Mouse (Mus musculus) CH12.LX (cell line): ENCODE results near the gene Tmem199. TPM values are rescaled to one million over a fixed set of nuclear protein-coding genes. Genes with fewer than 3 reads are reported as not detected.
A peak's percentile ranks its signal among the peaks of the same experiment; 100 is the strongest.

Source experiments
- DNase-seq: peaks from one replicate; pipeline ENCODE4 v3.0.0-alpha.2; 2013; ENCODE audit errors: extremely low read depth
- H3K27ac ChIP-seq: 2 replicates; pipeline ENCODE4 v1.5.1; 2012; ENCODE audit warnings: low read depth, mild to moderate bottlenecking, control low read depth, moderate library complexity; ENCODE audit not compliant: insufficient read depth
- H3K27me3 ChIP-seq: replicated peaks from 2 replicates; pipeline ENCODE3; 2012; ENCODE audit warnings: inconsistent platforms
- H3K36me3 ChIP-seq, 2 experiments: replicated peaks in 1 of 2; 2 replicates each; pipeline versions ENCODE3 to v1.6.1; 2012; ENCODE audit warnings: inconsistent platforms in 1 of 2, low read length in 1 of 2, mild to moderate bottlenecking in 1 of 2, mixed read lengths in 1 of 2, moderate library complexity in 1 of 2; ENCODE audit not compliant: control insufficient read depth in 1 of 2, insufficient read depth in 1 of 2
- H3K4me1 ChIP-seq, 2 experiments: 2 replicates each; pipeline ENCODE4 v1.6.1; 2012; ENCODE audit warnings: inconsistent platforms in 1 of 2, moderate library complexity in 1 of 2; ENCODE audit not compliant: insufficient read depth in 2 of 2, control insufficient read depth in 1 of 2
- H3K4me2 ChIP-seq: 2 replicates; pipeline ENCODE4 v1.6.1; 2012; ENCODE audit warnings: low read depth, mild to moderate bottlenecking, control low read depth; ENCODE audit not compliant: poor library complexity, insufficient read depth, severe bottlenecking
- H3K4me3 ChIP-seq, 3 experiments: fragments of 150-350 bp in 1 of 3; sonication (generic) in 1 of 3; replicated peaks in 1 of 3; 2 replicates each; pipeline versions ENCODE3 to v1.5.1; 2011 to 2012; ENCODE audit warnings: low read depth in 2 of 3, low read length in 2 of 3, mild to moderate bottlenecking in 2 of 3, moderate library complexity in 2 of 3, control low read depth in 1 of 3, improper control_type of control experiment in 1 of 3, inconsistent platforms in 1 of 3, mixed read lengths in 1 of 3; ENCODE audit not compliant: poor library complexity in 1 of 3
- H3K79me2 ChIP-seq: replicated peaks from 2 replicates; pipeline ENCODE4 v1.6.1; 2012; ENCODE audit warnings: mild to moderate bottlenecking, moderate library complexity; ENCODE audit not compliant: control insufficient read depth, poor library complexity, insufficient read depth, severe bottlenecking; ENCODE audit errors: extremely low read depth
- H3K9ac ChIP-seq: 2 replicates; pipeline ENCODE4 v1.6.1; 2012; ENCODE audit warnings: low read depth, mild to moderate bottlenecking, control low read depth, moderate library complexity; ENCODE audit not compliant: insufficient read depth
- H3K9me3 ChIP-seq: replicated peaks from 2 replicates; pipeline ENCODE3; 2012; ENCODE audit warnings: low read length, inconsistent platforms, mixed read lengths
- CTCF ChIP-seq, 2 experiments: IDR thresholded peaks in 1 of 2; conservative IDR thresholded peaks in 1 of 2; 2 replicates each; pipeline ENCODE4 v1.5.1; 2011 to 2012; ENCODE audit warnings: low read depth in 2 of 2, low read length in 2 of 2, improper control_type of control experiment in 1 of 2, inconsistent platforms in 1 of 2, mild to moderate bottlenecking in 1 of 2, moderate library complexity in 1 of 2
- E2F4 ChIP-seq: IDR thresholded peaks from 2 replicates; pipeline ENCODE4 v1.6.1; 2011; ENCODE audit warnings: low read depth, low read length, improper control_type of control experiment; ENCODE audit not compliant: insufficient replicate concordance
- ETS1 ChIP-seq: conservative IDR thresholded peaks from 2 replicates; pipeline ENCODE4 v1.6.1; 2012; ENCODE audit warnings: low read depth, mild to moderate bottlenecking, inconsistent platforms, low read length, improper control_type of control experiment, moderate library complexity
- GABPA ChIP-seq: IDR thresholded peaks from 2 replicates; pipeline ENCODE4 v1.6.1; 2012; ENCODE audit warnings: low read depth, low read length, improper control_type of control experiment, inconsistent platforms; ENCODE audit not compliant: insufficient replicate concordance
- IRF4 ChIP-seq: IDR thresholded peaks from 2 replicates; pipeline ENCODE4 v1.6.1; 2014; ENCODE audit warnings: low read depth, mild to moderate bottlenecking, inconsistent platforms, low read length, improper control_type of control experiment
- JUND ChIP-seq: conservative IDR thresholded peaks from 2 replicates; pipeline ENCODE4 v1.6.1; 2011; ENCODE audit warnings: low read depth, low read length, improper control_type of control experiment
- MAFK ChIP-seq: IDR thresholded peaks from 2 replicates; pipeline ENCODE4 v1.6.1; 2011; ENCODE audit warnings: low read length, improper control_type of control experiment; ENCODE audit not compliant: insufficient replicate concordance
- MAX ChIP-seq: IDR thresholded peaks from 2 replicates; pipeline ENCODE4 v1.6.1; 2011; ENCODE audit warnings: low read length, improper control_type of control experiment
- MEF2A ChIP-seq: IDR thresholded peaks from 2 replicates; pipeline ENCODE4 v1.6.1; 2014; ENCODE audit warnings: low read depth, mild to moderate bottlenecking, inconsistent platforms, low read length, improper control_type of control experiment, borderline replicate concordance
- MYC ChIP-seq: IDR thresholded peaks from 2 replicates; pipeline ENCODE4 v1.6.1; 2011; ENCODE audit warnings: low read depth, mild to moderate bottlenecking, improper control_type of control experiment, low read length
- PAX5 ChIP-seq: IDR thresholded peaks from 2 replicates; pipeline ENCODE4 v1.6.1; 2012; ENCODE audit warnings: low read length, inconsistent platforms, mixed read lengths
- POLR2A ChIP-seq: IDR thresholded peaks from 2 replicates; pipeline ENCODE4 v1.6.1; 2011; ENCODE audit warnings: low read depth, mild to moderate bottlenecking, improper control_type of control experiment, low read length
- RAD21 ChIP-seq: IDR thresholded peaks from 2 replicates; pipeline ENCODE4 v1.6.1; 2011; ENCODE audit warnings: low read depth, mild to moderate bottlenecking, low read length, improper control_type of control experiment, moderate library complexity
- SMC3 ChIP-seq: IDR thresholded peaks from 2 replicates; pipeline ENCODE4 v1.6.1; 2011; ENCODE audit warnings: low read depth, low read length, improper control_type of control experiment
- UBTF ChIP-seq: IDR thresholded peaks from 2 replicates; pipeline ENCODE4 v1.6.1; 2012; ENCODE audit warnings: low read depth, mild to moderate bottlenecking, inconsistent platforms, low read length, improper control_type of control experiment, moderate library complexity
- USF1 ChIP-seq: IDR thresholded peaks from 2 replicates; pipeline ENCODE4 v1.6.1; 2014; ENCODE audit warnings: low read depth, mild to moderate bottlenecking, inconsistent platforms, low read length, improper control_type of control experiment
- USF2 ChIP-seq: conservative IDR thresholded peaks from 2 replicates; pipeline ENCODE4 v1.6.1; 2011; ENCODE audit warnings: low read depth, low read length, improper control_type of control experiment
- ZKSCAN1 ChIP-seq: IDR thresholded peaks from 2 replicates; pipeline ENCODE4 v1.6.1; 2012; ENCODE audit warnings: low read depth, inconsistent platforms, low read length, improper control_type of control experiment, borderline replicate concordance
- ZNF384 ChIP-seq: IDR thresholded peaks from 2 replicates; pipeline ENCODE4 v1.6.1; 2012; ENCODE audit warnings: low read depth, low read length, improper control_type of control experiment, inconsistent platforms
- dilution Hi-C: fragments of 300-500 bp; cut with MboI; formaldehyde crosslinking; loops from 2 replicates; pipeline ENCODE4 v1.14.3; 2020; ENCODE audit warnings: low sequenced_read_pairs; ENCODE audit not compliant: extremely low pct_unique_long_range_greater_than_20kb, extremely low pct_ligation_motif_present
- in situ Hi-C: fragments of 300-500 bp; cut with MboI; formaldehyde crosslinking; loops from 3 replicates; pipeline ENCODE4 v1.14.3; 2019; ENCODE audit warnings: low sequenced_read_pairs, low pct_ligation_motif_present, low pct_unique_long_range_greater_than_20kb, mixed read lengths
- polyA plus RNA-seq: library from polyadenylated mRNA; unstranded; fragments of >175 nt; gene quantifications from 2 replicates; pipeline ENCODE4 v1.2.1, GENCODE M21; 2012; ENCODE audit warnings: low read depth; ENCODE audit not compliant: insufficient read length
- total RNA-seq, 2 experiments: library from RNA; depleted of rRNA; stranded (reverse); fragments of 300-350 nt in 1 of 2; fragments of >200 nt in 1 of 2; gene quantifications; 2 replicates each; pipeline ENCODE4 v1.2.3; 2012 to 2014

Gene Tmem199
- total and polyA plus RNA-seq, 3 experiments, result 67.3 to 109 (median 80.4) TPM

DNA sequence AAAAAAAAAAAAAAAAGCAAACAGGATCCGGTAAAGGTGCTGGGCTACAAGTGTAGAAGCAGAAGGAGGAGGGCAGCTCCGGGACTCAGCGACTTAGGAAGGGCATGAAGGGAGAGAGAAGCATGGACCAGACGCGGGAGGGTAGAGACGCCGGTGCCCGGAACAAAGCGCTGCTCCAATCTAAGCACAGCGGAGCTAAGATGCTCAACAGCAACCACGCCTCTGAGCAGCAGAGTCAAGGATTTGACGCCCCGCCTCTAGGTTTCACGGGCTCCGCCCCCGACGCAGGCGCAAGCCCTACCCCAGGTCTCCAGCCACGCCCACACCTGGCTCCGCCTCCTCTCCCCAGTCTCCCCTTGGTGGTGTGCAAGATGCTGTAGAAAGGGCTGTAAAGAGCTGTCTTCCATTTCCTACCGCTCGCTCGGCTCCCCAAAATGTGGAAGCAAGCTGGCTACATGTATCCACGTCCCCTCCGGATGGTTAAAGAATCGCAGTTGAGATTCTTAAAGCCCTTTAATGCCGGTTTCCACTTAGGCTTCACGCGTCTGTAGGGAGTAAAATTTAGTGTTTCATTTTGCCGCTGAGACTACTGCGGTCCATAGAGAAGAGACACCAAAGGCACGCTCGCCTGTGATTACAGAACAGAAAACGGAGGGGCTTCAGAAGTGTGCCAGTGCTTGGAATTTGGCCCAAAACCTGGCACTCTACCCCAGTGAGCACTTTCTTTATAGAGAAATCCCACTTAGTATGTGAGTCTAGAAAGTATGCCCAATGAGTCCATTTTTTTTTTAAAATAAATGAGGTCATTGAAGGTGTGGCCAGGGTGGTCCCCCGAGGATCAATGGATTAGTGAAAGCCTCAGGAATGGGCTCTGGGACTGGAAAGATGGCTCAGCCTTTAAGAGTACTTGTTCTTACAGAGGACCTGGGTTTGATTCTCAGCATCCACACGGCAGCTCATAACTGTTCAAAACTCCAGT is 14.1 kb downstream of the Tmem199 start, which contains the start of gene Sarm1 (continued):
- TF ChIP-seq USF1 (no peak), POLR2A (peak; percentile 96), RAD21 (no peak), CTCF (conservative IDR thresholded peaks at IDR 0.05 in 1 of 2, IDR thresholded peaks at IDR 0.05 in 1 of 2; ENCODE audit: low read depth in 2 of 2, low read length in 2 of 2) (no peak), MEF2A (no peak), GABPA (no peak), ZNF384 (peak; percentile 89), MYC (0 out of 2 replicates have a peak, but pooled peaks have one; percentile 66), SMC3 (no peak), MAFK (no peak), IRF4 (0 out of 2 replicates have a peak, but pooled peaks have one; percentile 26), MAX (peak; percentile 61), PAX5 (no peak), ETS1 (no peak), E2F4 (no peak), JUND (no peak), USF2 (no peak), ZKSCAN1 (no peak)

DNA sequence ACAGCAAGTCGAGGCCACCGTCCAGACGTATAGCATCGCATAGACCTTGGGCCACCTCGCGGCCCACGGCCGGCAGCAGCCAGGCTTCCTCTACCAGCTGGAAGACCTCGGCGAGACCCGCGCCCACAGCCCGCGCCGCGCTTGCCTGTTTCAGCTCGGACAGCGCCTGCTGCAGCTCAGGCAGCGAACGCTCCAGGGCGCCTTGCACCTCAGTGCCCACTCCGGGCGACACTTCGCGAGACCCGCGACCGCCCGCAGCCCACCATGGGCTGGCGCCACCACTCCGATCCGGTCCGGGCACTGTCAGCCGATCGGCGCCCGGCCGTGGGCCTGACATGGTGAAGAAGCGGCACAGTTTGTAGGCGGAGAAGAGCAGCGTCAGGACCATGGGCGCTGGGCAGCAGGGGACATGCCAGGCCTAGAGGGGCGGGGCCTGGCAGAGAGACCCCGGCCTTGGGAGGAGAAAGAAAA is 14.9 kb downstream of the Tmem199 start:
- H3K27me3 ChIP-seq, result peaks cover 47% of the 10 kb centered on the region

More for the DNA sequence above, 14.9 kb downstream of the Tmem199 start:
- H3K4me3 ChIP-seq, result peak overlapping the region; percentile 51 to 73 (median 52)
- in situ Hi-C loops, result loop anchor here (5.0 kb wide), 1 partner anchor 35 kb away; no protein-coding TSS in a partner anchor
- no peaks in the 10 kb centered on the region for H3K9me3 ChIP-seq
- H3K4me1 ChIP-seq, result peaks cover 5 to 12% of the 10 kb centered on the region in 2 experiments
- no peak for TF ChIP-seq MAX
- TF ChIP-seq MAFK, result no peak
- TF ChIP-seq UBTF, result peak; percentile 79
- H3K27ac ChIP-seq, result no peak overlapping the region
- no peaks in the 10 kb centered on the region for H3K79me2 ChIP-seq
- H3K4me2 ChIP-seq, result peak overlapping the region; percentile 89
- peak overlapping the region; percentile 36 for H3K9ac ChIP-seq
- no peak for DNase-seq
- no peaks in the 10 kb centered on the region for H3K36me3 ChIP-seq
- dilution Hi-C loops, result no loop called here
